Mouse (Mus musculus) embryo, embryonic 11.5 days (tissue): ENCODE measurements at regions not wholly inside any gene's neighbourhood (a gene's known extent, or its start where the extent isn't known, plus 50 kb on each side); places are given as distances from the start of the nearest gene placed in this dataset.

Experiments
- DNase-seq: peaks from one replicate; pipeline ENCODE4 v3.0.0-alpha.2; 2012; ENCODE audit warnings: low read depth, low spot score

DNA sequence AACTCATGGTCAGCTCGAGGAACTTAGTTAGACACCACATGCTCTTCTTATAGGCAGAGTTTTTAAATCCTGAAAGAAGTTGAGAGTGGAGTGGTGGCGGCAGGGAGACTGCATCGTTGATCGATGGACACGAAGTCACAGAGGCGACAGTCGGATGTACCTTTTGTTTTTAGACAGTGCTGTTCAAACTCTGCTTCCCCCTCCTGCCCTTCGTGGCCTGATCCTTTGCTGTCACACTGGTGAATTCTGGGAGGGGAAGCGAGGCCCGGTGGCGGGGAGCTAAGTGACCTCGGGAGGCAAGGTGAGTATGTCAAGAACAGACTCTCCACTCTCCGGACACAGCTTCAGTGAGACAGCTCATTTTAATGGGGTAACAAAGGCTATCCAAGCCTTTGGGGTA is 155.5 kb downstream of the Cog6 start:
- DNase-seq: no peak

DNA sequence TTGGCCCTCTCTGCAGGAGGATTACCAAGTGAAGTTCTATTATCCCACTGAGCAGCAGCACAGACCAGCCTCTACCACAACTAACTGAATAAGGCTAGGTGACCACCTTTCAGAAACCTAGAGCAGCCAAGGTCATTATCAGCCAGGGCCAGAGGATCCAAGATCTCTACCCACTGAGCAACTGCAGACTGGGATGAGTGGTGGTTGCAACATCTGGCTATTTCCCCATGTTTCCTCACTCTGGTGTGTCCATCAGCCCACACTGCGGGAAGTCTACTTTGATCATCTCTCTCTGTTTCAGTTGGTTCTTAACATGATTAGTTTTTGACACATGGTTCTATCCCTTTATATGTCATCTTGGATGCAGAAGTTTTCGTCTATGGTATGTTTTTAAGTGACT is 157.2 kb downstream of the Cog6 start:
- no peak for DNase-seq

- no peak for DNase-seq
Measured at GRCm38 (mm10) chr3:52859266-52859825, 157.7 kb downstream of the Cog6 start.

DNA sequence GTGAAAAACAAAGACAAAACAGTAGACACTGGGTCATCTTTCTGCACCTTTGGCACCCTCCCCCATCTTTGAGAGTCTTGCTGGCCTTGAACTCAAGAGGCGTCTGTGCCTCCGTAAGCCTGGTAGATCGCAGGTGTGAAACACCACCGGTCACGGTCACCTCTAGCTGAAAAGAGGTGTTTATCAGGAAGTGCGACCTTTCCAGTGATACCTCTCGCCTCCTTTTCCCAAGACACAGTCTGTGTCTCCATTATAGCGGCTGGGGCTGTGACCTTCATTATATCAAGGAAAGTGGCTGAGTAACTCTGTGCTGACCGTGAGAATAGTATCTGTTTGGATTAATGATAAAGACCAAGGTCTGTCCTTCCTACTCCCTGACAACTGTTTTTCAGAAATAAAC is 158.8 kb downstream of the Cog6 start:
- no peak for DNase-seq

GRCm38 (mm10) chr3:52857076-52857475 is 160.0 kb downstream of the Cog6 start:
- DNase-seq: no peak

DNA sequence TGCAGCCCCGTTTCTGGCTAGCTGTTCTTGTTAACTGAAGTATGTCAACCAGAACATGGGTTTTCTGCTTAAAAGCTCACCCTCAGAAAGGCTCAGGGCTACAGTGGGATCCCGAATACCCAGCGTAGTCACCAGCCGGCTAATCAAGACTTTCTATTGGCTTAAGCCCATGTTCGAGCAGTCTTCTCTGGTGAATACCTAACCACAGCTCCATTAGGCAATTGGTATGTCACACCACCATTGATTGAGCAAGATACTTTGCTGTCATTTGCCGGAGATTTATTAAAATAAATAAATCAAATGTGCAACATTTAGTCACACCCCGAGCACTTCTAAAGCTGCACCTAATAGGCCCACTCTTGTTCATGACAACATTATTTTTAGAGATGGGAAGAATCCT is 162.5 kb downstream of the Cog6 start:
- DNase-seq: no peak

- no peak for DNase-seq
Measured at GRCm38 (mm10) chr3:52853126-52853525, 163.9 kb downstream of the Cog6 start.

DNA sequence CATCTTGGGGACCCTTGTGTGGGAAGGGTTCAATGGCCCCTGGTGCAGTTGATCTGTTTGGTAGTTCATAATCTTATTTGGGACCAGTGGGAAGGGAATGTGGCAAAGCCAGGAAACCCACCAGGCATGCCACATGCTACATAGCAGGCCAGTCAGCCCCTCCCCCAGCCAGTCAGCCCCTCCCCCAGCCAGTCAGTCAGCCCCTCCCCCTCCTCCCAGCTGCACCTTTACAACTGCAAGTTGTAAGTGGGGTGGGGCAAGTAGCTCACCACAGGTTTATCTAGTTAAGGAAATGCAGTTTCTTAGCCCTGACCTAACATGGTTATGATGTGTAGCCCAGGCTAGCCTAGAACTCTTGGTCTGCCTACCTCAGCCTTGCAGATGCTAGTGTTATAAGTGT is 171.9 kb downstream of the Cog6 start:
- no peak for DNase-seq

DNA sequence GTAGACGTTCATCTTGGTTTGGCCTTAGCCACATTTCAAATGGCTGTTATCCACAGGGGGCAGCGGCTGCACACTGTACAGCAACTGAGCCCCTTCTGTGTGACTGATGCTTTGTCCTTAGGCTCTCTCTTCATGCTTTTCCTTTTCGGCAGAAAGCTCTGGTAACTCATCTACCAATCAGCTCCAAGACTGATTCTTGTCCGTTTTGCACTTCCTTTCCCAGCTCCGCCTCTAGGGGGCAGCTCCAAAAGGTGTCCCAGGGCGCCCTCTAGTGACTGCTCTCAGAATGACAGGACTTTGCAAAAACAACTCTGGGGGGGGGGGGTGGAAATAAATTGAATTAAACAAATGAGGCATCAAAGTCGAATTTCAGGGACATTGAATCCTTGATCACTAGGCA is 173.0 kb downstream of the Cog6 start:
- DNase-seq: peak; percentile 57

- no peak for DNase-seq
Measured at GRCm38 (mm10) chr3:52842866-52843425, 174.1 kb downstream of the Cog6 start.

DNA sequence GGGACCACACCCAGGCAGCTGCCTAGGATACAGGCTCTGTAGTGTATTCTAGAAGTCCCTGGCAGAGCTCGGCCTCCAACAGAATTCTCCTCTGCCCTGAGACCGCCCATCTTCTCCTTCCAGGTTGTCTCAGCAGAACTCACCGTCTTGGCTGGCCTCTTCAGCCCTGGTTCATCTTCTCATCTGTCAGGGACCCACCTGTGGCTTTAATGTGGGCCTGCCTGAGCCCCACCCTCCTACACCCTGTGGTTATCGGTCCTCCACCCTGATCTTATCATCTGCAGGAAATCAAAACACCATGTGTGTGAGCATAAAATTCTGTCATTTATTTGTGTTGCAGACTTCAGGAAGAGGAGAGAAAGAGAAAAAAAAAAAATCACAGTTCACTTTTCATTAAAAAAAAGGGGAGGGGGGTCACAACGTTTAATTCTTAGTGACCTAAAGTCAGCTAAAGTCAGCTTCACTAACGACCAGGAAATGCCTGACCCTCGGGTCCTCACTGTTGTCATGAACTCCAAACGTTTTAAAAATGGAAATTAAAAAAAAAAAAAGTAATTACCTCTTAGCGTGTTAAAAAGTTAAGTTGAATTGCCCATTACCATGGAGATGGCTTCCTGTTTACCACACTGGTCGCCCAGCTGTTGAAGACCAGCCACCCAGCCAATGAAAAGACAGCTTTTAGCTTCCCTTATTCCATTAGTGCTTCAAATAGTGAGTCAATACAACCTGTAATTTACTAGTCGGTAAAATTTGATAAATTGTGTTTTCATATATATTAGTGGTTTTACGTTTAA is 176.7 kb downstream of the Cog6 start:
- DNase-seq: no peak

DNA sequence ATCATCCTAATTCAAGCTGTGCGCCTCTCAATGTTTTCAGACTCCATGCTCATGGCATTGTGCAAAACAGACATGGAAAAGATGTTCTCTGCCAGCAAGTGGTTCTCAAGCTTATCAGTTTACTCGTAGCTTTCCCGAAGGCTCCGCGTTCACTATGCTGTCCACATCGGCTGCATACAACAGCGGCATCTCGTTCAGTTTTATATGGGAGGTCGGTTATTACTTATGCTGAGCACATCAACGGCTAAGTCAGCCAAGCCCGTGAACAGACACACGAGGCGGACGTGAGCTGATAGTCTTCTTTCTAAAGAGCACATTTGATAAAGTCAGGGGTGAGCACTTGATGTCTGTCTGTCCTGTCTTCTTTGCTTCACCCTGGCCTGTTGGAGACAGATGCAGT is 179.0 kb downstream of the Cog6 start:
- DNase-seq: no peak

DNA sequence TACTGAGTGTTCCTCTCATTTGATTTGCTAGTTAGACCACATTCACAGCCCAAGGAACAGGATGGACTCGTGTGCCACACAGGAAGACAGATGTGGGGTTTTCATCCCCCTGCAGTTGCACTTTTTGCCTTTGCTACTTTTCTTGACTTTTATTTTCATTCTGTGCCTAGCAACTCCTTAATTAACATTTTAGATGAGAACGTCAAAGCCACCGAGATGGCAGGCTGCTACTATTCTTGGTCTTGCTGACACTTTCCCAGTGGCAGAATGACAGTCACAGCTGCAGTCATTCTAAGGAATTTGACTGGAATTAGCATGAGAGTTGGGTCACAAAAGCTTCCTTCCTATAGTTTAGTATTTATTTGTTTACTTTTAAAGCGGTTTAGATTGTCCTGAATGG is 179.5 kb downstream of the Cog6 start:
- DNase-seq: no peak

GRCm38 (mm10) chr3:52836780-52837179 is 180.3 kb downstream of the Cog6 start:
- DNase-seq: no peak

DNA sequence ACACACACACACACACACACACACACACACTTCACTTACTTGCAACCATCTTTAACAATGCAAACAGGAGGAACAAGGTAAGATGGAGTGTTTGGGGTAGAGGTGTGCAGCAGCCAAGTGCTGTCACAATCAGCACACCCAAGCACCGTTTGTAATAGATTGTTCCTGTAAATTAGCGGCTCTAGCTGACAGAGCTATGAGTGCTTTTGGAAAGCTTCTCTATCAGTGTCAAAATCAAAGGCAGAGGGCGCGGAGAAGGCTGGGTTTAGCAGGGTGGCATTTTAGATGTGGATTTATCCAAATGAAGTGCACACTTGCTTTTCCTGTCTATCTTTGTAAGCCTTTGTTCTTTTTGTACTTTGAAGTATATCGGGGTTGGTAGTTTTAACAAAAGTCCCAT is 184.6 kb downstream of the Cog6 start:
- DNase-seq: no peak

DNA sequence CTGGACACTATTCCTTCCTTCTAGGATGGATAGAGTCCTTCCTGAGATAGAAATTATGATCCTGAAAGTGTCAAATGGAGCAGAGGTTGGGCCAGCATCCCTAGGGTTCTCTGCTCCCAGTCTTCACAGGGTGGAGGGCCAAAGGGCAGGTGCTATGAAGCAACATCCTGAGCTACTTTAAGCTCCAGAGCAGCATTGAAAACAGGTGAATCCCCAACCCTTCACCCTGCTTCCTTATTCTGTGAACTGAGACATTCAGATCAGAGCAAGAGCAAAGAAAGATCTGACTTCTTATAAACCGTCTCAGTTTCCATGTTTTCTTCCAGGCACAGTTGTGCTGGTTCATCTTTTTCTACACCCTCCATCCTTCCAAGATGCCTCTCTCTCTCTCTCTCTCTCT is 185.1 kb downstream of the Cog6 start:
- no peak for DNase-seq

- DNase-seq: no peak
Measured at GRCm38 (mm10) chr3:52830101-52830500, 186.9 kb downstream of the Cog6 start.

GRCm38 (mm10) chr3:52829069-52829468 is 188.0 kb downstream of the Cog6 start:
- no peak for DNase-seq

- DNase-seq: no peak
Measured at GRCm38 (mm10) chr3:52828473-52828872, 188.6 kb downstream of the Cog6 start.

- no peak for DNase-seq
Measured at GRCm38 (mm10) chr3:52822848-52823247, 194.2 kb downstream of the Cog6 start.

GRCm38 (mm10) chr3:52821450-52821849 is 195.6 kb downstream of the Cog6 start:
- DNase-seq: no peak

GRCm38 (mm10) chr3:52818401-52818800 is 198.6 kb downstream of the Cog6 start:
- DNase-seq: no peak

- DNase-seq: no peak
Measured at GRCm38 (mm10) chr3:52817416-52817815, 199.6 kb downstream of the Cog6 start.
